Mouse (Mus musculus): ENCODE data around the gene Gm49368.

- no peak for TF ChIP-seq CTCF (IDR thresholded peaks at IDR 0.05; ENCODE audit: low read depth, low read length)
- no peak for TF ChIP-seq POLR2A (IDR thresholded peaks at IDR 0.05; ENCODE audit: extremely low read depth, insufficient read depth, low read length)
Observed at GRCm38 (mm10) chr7:128013116-128013515, 49.4 kb upstream of the Gm49368 start.
